Mouse (Mus musculus): ENCODE data around the gene Asxl1.

DNA sequence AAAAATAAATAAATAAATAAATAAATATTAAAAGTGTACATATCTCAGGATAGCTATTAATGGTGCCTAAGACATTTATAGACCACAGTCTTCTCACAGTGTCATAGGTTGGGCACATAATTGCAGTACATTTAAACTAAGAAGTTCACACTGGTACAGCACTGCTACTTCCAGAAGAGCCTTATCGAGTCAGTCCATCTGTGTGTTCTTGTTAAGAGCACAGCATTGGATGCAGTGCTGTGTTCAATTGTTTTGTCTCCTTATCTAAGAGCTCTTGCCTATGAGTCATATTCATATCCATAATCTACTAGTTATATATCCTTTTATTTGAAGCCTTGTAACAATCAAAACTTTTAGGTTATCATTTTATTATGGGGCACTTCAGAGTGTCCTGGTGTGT, 34.9 kb downstream of the Asxl1 start:
- no peak for TF ChIP-seq CTCF (IDR thresholded peaks at IDR 0.05; ENCODE audit: control insufficient read depth, insufficient read depth, low read length)
- no peak for TF ChIP-seq POLR2A (IDR thresholded peaks at IDR 0.05; ENCODE audit: borderline replicate concordance, control insufficient read depth, low read depth, low read length)
